Mouse (Mus musculus) ES-E14 (cell line): ENCODE results near the gene Stpg4. TPM values are rescaled to one million over a fixed set of nuclear protein-coding genes. Genes with fewer than 3 reads are reported as not detected.

Experiments
- DNase-seq: peaks from one replicate; pipeline ENCODE4 v3.0.0-alpha.2; 2013; ENCODE audit warnings: low read depth, low spot score
- H3K27ac ChIP-seq: 2 replicates; pipeline ENCODE4 v1.5.1; 2012; ENCODE audit warnings: low read depth, mild to moderate bottlenecking, low read length, moderate library complexity, mixed read lengths; ENCODE audit not compliant: poor library complexity, insufficient read depth, severe bottlenecking
- H3K36me3 ChIP-seq: 2 replicates; pipeline ENCODE4 v1.6.1; 2012; ENCODE audit warnings: mild to moderate bottlenecking, low read length, moderate library complexity, mixed read lengths; ENCODE audit not compliant: control insufficient read depth, poor library complexity, insufficient read depth, severe bottlenecking
- H3K4me1 ChIP-seq, 2 experiments: fragments of 150-350 bp in 1 of 2; sonication (generic) in 1 of 2; 2 replicates each; pipeline ENCODE4 v1.6.1; 2012; ENCODE audit warnings: low read length in 2 of 2, mild to moderate bottlenecking in 1 of 2, mixed read lengths in 1 of 2; ENCODE audit not compliant: control insufficient read depth in 2 of 2, insufficient read depth in 2 of 2, poor library complexity in 1 of 2
- H3K4me3 ChIP-seq, 2 experiments: fragments of 150-350 bp in 1 of 2; sonication (generic) in 1 of 2; 2 replicates each; pipeline ENCODE4 v1.5.1; 2012; ENCODE audit warnings: low read length in 2 of 2, low read depth in 1 of 2, mild to moderate bottlenecking in 1 of 2, mixed read lengths in 1 of 2; ENCODE audit not compliant: insufficient read depth in 1 of 2, poor library complexity in 1 of 2, severe bottlenecking in 1 of 2
- H3K9ac ChIP-seq: 2 replicates; pipeline ENCODE4 v1.6.1; 2012; ENCODE audit warnings: low read depth, mild to moderate bottlenecking, low read length, mixed read lengths; ENCODE audit not compliant: poor library complexity, insufficient read depth, severe bottlenecking
- H3K9me3 ChIP-seq: fragments of 150-350 bp; sonication (generic); 2 replicates; pipeline ENCODE4 v1.6.1; 2012; ENCODE audit warnings: low read depth, mild to moderate bottlenecking, low read length; ENCODE audit not compliant: control insufficient read depth, insufficient read depth
- CHD2 ChIP-seq: IDR thresholded peaks from 2 replicates; pipeline ENCODE4 v1.6.1; 2014; ENCODE audit warnings: mild to moderate bottlenecking, low read depth, low read length, inconsistent platforms
- HCFC1 ChIP-seq: IDR thresholded peaks from 2 replicates; pipeline ENCODE4 v1.6.1; 2012; ENCODE audit warnings: low read length, inconsistent platforms, borderline replicate concordance; ENCODE audit not compliant: insufficient read depth
- MAFK ChIP-seq: IDR thresholded peaks from 2 replicates; pipeline ENCODE4 v1.6.1; 2014; ENCODE audit warnings: mild to moderate bottlenecking, low read depth, low read length, inconsistent platforms; ENCODE audit not compliant: insufficient read depth
- ZC3H11A ChIP-seq: IDR thresholded peaks from 2 replicates; pipeline ENCODE4 v1.6.1; 2012; ENCODE audit warnings: low read depth, mild to moderate bottlenecking, inconsistent platforms, low read length, borderline replicate concordance
- ZNF384 ChIP-seq: IDR thresholded peaks from 2 replicates; pipeline ENCODE4 v1.6.1; 2012; ENCODE audit warnings: low read depth, low read length, inconsistent platforms
- in situ Hi-C, 2 experiments: fragments of 600-800 bp; cut with MboI; formaldehyde crosslinking; loops; one replicate each; pipeline ENCODE4 v1.15.1; 2025; ENCODE audit warnings: low sequenced_read_pairs in 2 of 2, inconsistent platforms in 1 of 2; ENCODE audit not compliant: unreplicated experiment in 2 of 2
- total RNA-seq: library from RNA; depleted of rRNA; stranded (reverse); fragments of 300-350 nt; gene quantifications from 2 replicates; pipeline ENCODE4 v1.2.3, GENCODE M21; 2012

Stpg4 gene
- total RNA-seq, 1 experiment = not detected

GRCm38 (mm10) chr17:87365268-87365667 is 62.3 kb downstream of the Stpg4 start:
- TF ChIP-seq MAFK (no peak), ZNF384 (no peak), CHD2 (no peak), ZC3H11A (no peak), HCFC1 (no peak)
- no peak overlapping the region for H3K27ac ChIP-seq
- no peaks in the 10 kb centered on the region for H3K9me3 ChIP-seq
- in situ Hi-C loops = no loop called here
- H3K36me3 ChIP-seq = no peaks in the 10 kb centered on the region; the same call in 1 of the 2 replicates
- peaks cover 2 to 20% of the 10 kb centered on the region in 2 experiments; a peak in 2 of 4 replicates for H3K4me1 ChIP-seq
- H3K9ac ChIP-seq = no peak overlapping the region
- H3K4me3 ChIP-seq = no peak overlapping the region
- no peak for DNase-seq

DNA sequence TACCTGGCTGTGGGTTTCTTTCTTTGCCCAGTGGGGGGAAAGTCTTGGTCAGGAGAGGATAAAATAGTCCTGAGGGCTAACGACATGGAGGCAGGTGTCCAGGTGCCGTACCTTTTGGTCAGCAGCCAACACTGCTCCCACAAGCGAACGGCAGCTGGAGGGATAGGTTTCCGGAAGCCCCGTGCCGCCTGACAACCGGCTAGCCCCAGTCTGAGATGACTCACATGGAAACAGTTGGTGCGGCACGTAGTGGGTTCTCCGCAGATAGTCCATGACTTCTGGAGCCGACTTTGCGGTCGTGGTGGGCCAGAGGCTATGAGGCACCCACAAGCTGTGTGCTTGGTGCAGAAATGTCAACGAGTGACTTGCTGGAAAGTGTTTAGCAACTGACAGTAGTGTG is 63.4 kb downstream of the Stpg4 start:
- Histone ChIP-seq H3K9me3 (no peaks in the 10 kb centered on the region), H3K9ac (no peak overlapping the region), H3K4me1 (peaks cover 2 to 16% of the 10 kb centered on the region in 2 experiments; a peak in 2 of 4 replicates), H3K4me3 (no peak overlapping the region), H3K36me3 (no peaks in the 10 kb centered on the region; the same call in 1 of the 2 replicates), H3K27ac (no peak overlapping the region)
- in situ Hi-C loops = no loop called here
- DNase-seq = no peak
- TF ChIP-seq ZNF384 (no peak), CHD2 (no peak), MAFK (no peak), ZC3H11A (no peak), HCFC1 (no peak)

GRCm38 (mm10) chr17:87361132-87361531 is 66.4 kb downstream of the Stpg4 start:
- in situ Hi-C loops = no loop called here
- Histone ChIP-seq H3K4me1 (peaks cover 2 to 9% of the 10 kb centered on the region in 2 experiments; a peak in 2 of 4 replicates), H3K4me3 (no peak overlapping the region), H3K36me3 (no peaks in the 10 kb centered on the region; the same call in 1 of the 2 replicates), H3K27ac (no peak overlapping the region), H3K9ac (no peak overlapping the region), H3K9me3 (no peaks in the 10 kb centered on the region)
- no peak for DNase-seq
- TF ChIP-seq ZNF384 (no peak), ZC3H11A (no peak), CHD2 (no peak), MAFK (no peak), HCFC1 (no peak)

GRCm38 (mm10) chr17:87357506-87357905 is 70.0 kb downstream of the Stpg4 start:
- Histone ChIP-seq H3K36me3 (no peaks in the 10 kb centered on the region; the same call in 1 of the 2 replicates), H3K4me1 (peaks cover 2 to 10% of the 10 kb centered on the region in 2 experiments; a peak in 2 of 4 replicates), H3K27ac (no peak overlapping the region), H3K9ac (no peak overlapping the region), H3K4me3 (no peak overlapping the region), H3K9me3 (no peaks in the 10 kb centered on the region)
- no peak for DNase-seq
- TF ChIP-seq CHD2 (no peak), ZNF384 (no peak), HCFC1 (no peak), ZC3H11A (no peak), MAFK (no peak)
- in situ Hi-C loops = no loop called here

- H3K4me3 ChIP-seq = no peak overlapping the region
- H3K4me1 ChIP-seq = peaks cover 3 to 18% of the 10 kb centered on the region in 2 experiments; a peak in 3 of 4 replicates
- DNase-seq = no peak
- TF ChIP-seq ZNF384 (no peak), HCFC1 (no peak), MAFK (no peak), ZC3H11A (no peak), CHD2 (no peak)
- in situ Hi-C loops = no loop called here
- no peaks in the 10 kb centered on the region; the same call in 1 of the 2 replicates for H3K36me3 ChIP-seq
- H3K9ac ChIP-seq = no peak overlapping the region
- H3K27ac ChIP-seq = no peak overlapping the region
- no peaks in the 10 kb centered on the region for H3K9me3 ChIP-seq
These were observed 71.3 kb downstream of the Stpg4 start for GRCm38 (mm10) chr17:87356261-87356660.
